Mouse (Mus musculus) limb, embryonic 14.5 days (tissue): ENCODE results near the gene Rnf141. TPM values are rescaled to one million over a fixed set of nuclear protein-coding genes. Genes with fewer than 3 reads are reported as not detected.

Experiments
- ATAC-seq: fragments of 200-750 bp; cut with Nextera tagmentation; 2 replicates; pipeline ENCODE4 v1.8.0; 2017; ENCODE audit warnings: low read depth, moderate number of reproducible peaks, moderate TSS enrichment; ENCODE audit not compliant: low FRiP score
- DNase-seq: peaks from one replicate; pipeline ENCODE4 v3.0.0-alpha.2; 2015; ENCODE audit warnings: low spot score
- H3K27ac ChIP-seq: fragments of 300-500 bp; sonication (generic); replicated peaks from 2 replicates; pipeline ENCODE4 v1.5.1; 2014; ENCODE audit warnings: low read depth, mild to moderate bottlenecking, low read length, moderate library complexity, mixed read lengths
- H3K27me3 ChIP-seq: fragments of 300-500 bp; sonication (generic); 2 replicates; pipeline ENCODE4 v1.6.1; 2014; ENCODE audit warnings: low read length, mixed read lengths; ENCODE audit not compliant: control insufficient read depth, insufficient read depth
- H3K36me3 ChIP-seq: fragments of 300-500 bp; sonication (generic); 2 replicates; pipeline ENCODE4 v1.6.1; 2014; ENCODE audit warnings: mild to moderate bottlenecking, low read length, moderate library complexity, mixed read lengths; ENCODE audit not compliant: control insufficient read depth, insufficient read depth
- H3K4me1 ChIP-seq: fragments of 300-500 bp; sonication (generic); 2 replicates; pipeline ENCODE4 v1.6.1; 2014; ENCODE audit warnings: antibody characterized with exemption, low read length, mixed read lengths; ENCODE audit not compliant: control insufficient read depth, insufficient read depth
- H3K4me2 ChIP-seq: fragments of 300-500 bp; sonication (generic); replicated peaks from 2 replicates; pipeline ENCODE4 v1.6.1; 2014; ENCODE audit warnings: low read depth, mild to moderate bottlenecking, low read length, moderate library complexity; ENCODE audit not compliant: severe bottlenecking
- H3K4me3 ChIP-seq: fragments of 300-500 bp; sonication (generic); replicated peaks from 2 replicates; pipeline ENCODE4 v1.5.1; 2014; ENCODE audit warnings: low read length
- H3K9ac ChIP-seq: fragments of 300-500 bp; sonication (generic); 2 replicates; pipeline ENCODE4 v1.6.1; 2014; ENCODE audit warnings: mild to moderate bottlenecking, low read depth, low read length, moderate library complexity; ENCODE audit not compliant: severe bottlenecking
- H3K9me3 ChIP-seq: fragments of 300-500 bp; sonication (generic); 2 replicates; pipeline ENCODE4 v1.6.1; 2016; ENCODE audit warnings: low read length; ENCODE audit not compliant: control insufficient read depth
- POLR2A ChIP-seq: fragments of 200-500 bp; IDR thresholded peaks from 2 replicates; pipeline ENCODE4 v1.8.0; 2012; ENCODE audit warnings: inconsistent platforms, mild to moderate bottlenecking, moderate library complexity, borderline replicate concordance; ENCODE audit not compliant: insufficient read depth, insufficient read length; ENCODE audit errors: extremely low read depth
- whole genome bisulfite sequencing: fragments of 180-500 bp; shearing (Covaris S2); extraction: QIAGEN DNeasy Blood & Tissue Kit; methylation state at CpG from one replicate; pipeline ENCODE4 v1.1.7; 2014; 5-methylcytosine and 5-hydroxymethylcytosine counted together
- polyA plus RNA-seq, 2 experiments: library from polyadenylated mRNA; depleted of rRNA in 1 of 2; stranded (reverse) in 1 of 2; unstranded in 1 of 2; fragments of >200 nt; fragmentation: Nextera tagmentation in 1 of 2; extraction: Ambion mirVana in 1 of 2; gene quantifications; 2 replicates each; pipeline versions ENCODE4 v1.2.1 to v1.2.3; 2012 to 2014

Rnf141 gene
- polyA plus RNA-seq, 2 experiments = 21.6 to 22.0 TPM

GRCm38 (mm10) chr7:110790878-110791277, 53.4 kb downstream of the Rnf141 start:
- H3K4me3 ChIP-seq = no peak overlapping the region
- no peaks in the 10 kb centered on the region for H3K9me3 ChIP-seq
- TF ChIP-seq POLR2A = no peak
- 75% methylated on average over 8 of the region's 8 CpGs for WGBS
- DNase-seq (no peak), ATAC-seq (no peak)
- H3K9ac ChIP-seq = no peak overlapping the region
- no peak overlapping the region for H3K27ac ChIP-seq
- H3K27me3 ChIP-seq = no peaks in the 10 kb centered on the region
- H3K36me3 ChIP-seq = no peaks in the 10 kb centered on the region
- no peak overlapping the region for H3K4me2 ChIP-seq
- peaks cover 3% of the 10 kb centered on the region; the same call in 1 of the 2 replicates for H3K4me1 ChIP-seq

GRCm38 (mm10) chr7:110787310-110787709, 56.9 kb downstream of the Rnf141 start:
- H3K36me3 ChIP-seq = no peaks in the 10 kb centered on the region
- no peak overlapping the region for H3K27ac ChIP-seq
- peaks cover under 1% of the 10 kb centered on the region for H3K4me1 ChIP-seq
- no peaks in the 10 kb centered on the region for H3K27me3 ChIP-seq
- no peak overlapping the region for H3K4me2 ChIP-seq
- no peak for DNase-seq
- H3K9me3 ChIP-seq = no peaks in the 10 kb centered on the region
- TF ChIP-seq POLR2A = no peak
- no peak overlapping the region for H3K9ac ChIP-seq
- ATAC-seq = no peak
- no peak overlapping the region for H3K4me3 ChIP-seq
- WGBS = 73% methylated on average over 6 of the region's 6 CpGs

DNA sequence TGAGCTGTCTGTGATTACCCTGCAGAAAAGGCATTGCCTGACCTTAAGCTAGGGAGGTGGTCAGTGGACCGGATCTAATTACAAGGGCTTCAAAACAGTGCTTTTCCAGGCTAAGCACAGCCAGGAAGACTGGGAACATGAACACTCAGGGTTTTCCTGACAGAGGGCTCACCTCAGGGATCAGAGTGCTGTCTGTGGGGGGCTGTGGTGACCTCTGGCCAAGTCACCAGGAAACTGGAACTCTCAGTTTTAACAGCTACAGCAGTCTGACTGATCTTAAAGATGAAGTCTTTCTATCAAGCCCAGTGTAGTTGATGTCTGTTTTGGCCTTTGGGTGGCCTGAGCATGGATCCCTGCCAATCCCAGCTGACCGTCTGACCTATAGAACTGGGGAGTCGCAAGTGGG, 58.5 kb downstream of the Rnf141 start:
- Histone ChIP-seq H3K9ac (no peak overlapping the region), H3K9me3 (no peaks in the 10 kb centered on the region), H3K4me2 (no peak overlapping the region), H3K4me1 (peaks cover 12% of the 10 kb centered on the region), H3K27ac (no peak overlapping the region), H3K36me3 (no peaks in the 10 kb centered on the region), H3K27me3 (no peaks in the 10 kb centered on the region), H3K4me3 (no peak overlapping the region)
- ATAC-seq (no peak), DNase-seq (no peak)
- WGBS = 51% methylated on average over 3 of the region's 3 CpGs
- no peak for TF ChIP-seq POLR2A

- H3K9me3 ChIP-seq = no peaks in the 10 kb centered on the region
- ATAC-seq (peak; percentile 39; the same call in 1 of the 2 replicates), DNase-seq (no peak)
- H3K27me3 ChIP-seq = no peaks in the 10 kb centered on the region
- H3K36me3 ChIP-seq = no peaks in the 10 kb centered on the region
- no peak for TF ChIP-seq POLR2A
- 40% methylated on average over 8 of the region's 8 CpGs for WGBS
- H3K4me1 ChIP-seq = peaks cover 12% of the 10 kb centered on the region
- H3K9ac ChIP-seq = no peak overlapping the region
- H3K27ac ChIP-seq = no peak overlapping the region
- H3K4me2 ChIP-seq = no peak overlapping the region
- H3K4me3 ChIP-seq = no peak overlapping the region
Measured at GRCm38 (mm10) chr7:110784965-110785364, 59.3 kb downstream of the Rnf141 start.

GRCm38 (mm10) chr7:110782845-110783478, 61.3 kb downstream of the Rnf141 start:
- Histone ChIP-seq H3K9ac (no peak overlapping the region), H3K27me3 (no peaks in the 10 kb centered on the region), H3K9me3 (no peaks in the 10 kb centered on the region), H3K27ac (no peak overlapping the region), H3K4me3 (no peak overlapping the region), H3K4me1 (peaks cover 12% of the 10 kb centered on the region), H3K4me2 (no peak overlapping the region), H3K36me3 (0 out of 2 replicates have a peak, but pooled peaks cover 4% of the 10 kb centered on the region)
- ATAC-seq = no peak
- no peak for DNase-seq
- WGBS = 51% methylated on average over 10 of the region's 10 CpGs
- TF ChIP-seq POLR2A = no peak
